Mouse (Mus musculus): Measurements from ENCODE around the gene Usp13.

DNA sequence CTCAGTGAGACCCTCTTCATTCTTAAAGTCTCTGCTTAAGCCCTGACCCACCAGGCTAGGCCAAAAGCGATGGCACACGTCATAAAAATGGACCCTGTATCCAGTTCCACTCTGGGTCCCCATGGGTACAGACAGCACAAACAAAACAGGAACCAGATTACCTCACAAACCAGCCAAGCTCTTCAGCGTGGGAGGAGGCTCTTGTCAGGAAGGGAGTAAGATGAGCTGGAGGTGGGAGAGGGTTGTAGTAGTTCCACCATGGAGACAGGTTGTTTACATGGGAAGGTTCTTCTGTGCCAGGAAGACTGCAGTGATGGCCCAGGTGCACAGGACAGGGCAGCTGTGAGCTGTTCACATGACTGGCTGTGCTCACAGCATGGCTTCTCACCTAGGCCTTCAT lies 53.7 kb downstream of the Usp13 start:
- TF ChIP-seq MAX (IDR thresholded peaks at IDR 0.05; ENCODE audit: low read depth), result no peak
- TF ChIP-seq USF1 (IDR thresholded peaks at IDR 0.05; ENCODE audit: low read depth), result no peak
- no peak for TF ChIP-seq POLR2A (IDR thresholded peaks at IDR 0.05; ENCODE audit: insufficient read length, low read depth)
- no peak for TF ChIP-seq REST (IDR thresholded peaks at IDR 0.05; ENCODE audit: insufficient read depth, insufficient read length)
- TF ChIP-seq POLR2AphosphoS2 (IDR thresholded peaks at IDR 0.05; ENCODE audit: insufficient read length, low read depth), result no peak
- no peak for TF ChIP-seq E2F4 (IDR thresholded peaks at IDR 0.05; ENCODE audit: insufficient read depth)
- no peak for TF ChIP-seq TCF12 (IDR thresholded peaks at IDR 0.05; ENCODE audit: insufficient read depth, poor library complexity, severe bottlenecking)
- TF ChIP-seq CEBPB (IDR thresholded peaks at IDR 0.05; ENCODE audit: insufficient read depth, poor library complexity, severe bottlenecking), result no peak
- no peak for TF ChIP-seq TCF3 (IDR thresholded peaks at IDR 0.05; ENCODE audit: insufficient read length, low read depth)
